Mouse (Mus musculus) MEL (cell line): ENCODE measurements at regions not wholly inside any gene's neighbourhood (a gene's known extent, or its start where the extent isn't known, plus 50 kb on each side); places are given as distances from the start of the nearest gene placed in this dataset.

Experiments
- CTCF ChIP-seq, 3 experiments: IDR thresholded peaks in 2 of 3; conservative IDR thresholded peaks in 1 of 3; 2 replicates each; pipeline ENCODE4 v1.5.1; 2011 to 2012; ENCODE audit warnings: low read length in 3 of 3, low read depth in 2 of 3, mild to moderate bottlenecking in 2 of 3, improper control_type of control experiment in 1 of 3, inconsistent platforms in 1 of 3, mixed read lengths in 1 of 3, moderate library complexity in 1 of 3; ENCODE audit not compliant: control insufficient read depth in 1 of 3, insufficient read depth in 1 of 3, poor library complexity in 1 of 3, severe bottlenecking in 1 of 3
- E2F4 ChIP-seq: IDR thresholded peaks from 2 replicates; pipeline ENCODE4 v1.6.1; 2011; ENCODE audit warnings: low read depth, low read length, improper control_type of control experiment, borderline replicate concordance
- ELF1 ChIP-seq: IDR thresholded peaks from 2 replicates; pipeline ENCODE4 v1.6.1; 2014; ENCODE audit warnings: low read depth, mild to moderate bottlenecking, inconsistent platforms, low read length, improper control_type of control experiment, moderate library complexity
- MAFK ChIP-seq: IDR thresholded peaks from 2 replicates; pipeline ENCODE4 v1.6.1; 2011; ENCODE audit warnings: low read depth, mild to moderate bottlenecking, low read length, improper control_type of control experiment, borderline replicate concordance
- MAZ ChIP-seq: IDR thresholded peaks from 2 replicates; pipeline ENCODE4 v1.6.1; 2012; ENCODE audit warnings: low read depth, mild to moderate bottlenecking, inconsistent platforms, low read length, improper control_type of control experiment
- MEF2A ChIP-seq: IDR thresholded peaks from 2 replicates; pipeline ENCODE4 v1.6.1; 2014; ENCODE audit warnings: low read depth, mild to moderate bottlenecking, inconsistent platforms, low read length, improper control_type of control experiment; ENCODE audit not compliant: poor library complexity, insufficient replicate concordance, severe bottlenecking; ENCODE audit errors: extremely low read depth
- TBP ChIP-seq: IDR thresholded peaks from 2 replicates; pipeline ENCODE4 v1.8.0; 2011; ENCODE audit warnings: low read depth, low read length, improper control_type of control experiment
- USF1 ChIP-seq: IDR thresholded peaks from 2 replicates; pipeline ENCODE4 v1.6.1; 2014; ENCODE audit warnings: low read depth, mild to moderate bottlenecking, inconsistent platforms, low read length, improper control_type of control experiment, moderate library complexity
- ZNF384 ChIP-seq: IDR thresholded peaks from 2 replicates; pipeline ENCODE4 v1.6.1; 2012; ENCODE audit warnings: low read depth, mild to moderate bottlenecking, inconsistent platforms, low read length, improper control_type of control experiment

DNA sequence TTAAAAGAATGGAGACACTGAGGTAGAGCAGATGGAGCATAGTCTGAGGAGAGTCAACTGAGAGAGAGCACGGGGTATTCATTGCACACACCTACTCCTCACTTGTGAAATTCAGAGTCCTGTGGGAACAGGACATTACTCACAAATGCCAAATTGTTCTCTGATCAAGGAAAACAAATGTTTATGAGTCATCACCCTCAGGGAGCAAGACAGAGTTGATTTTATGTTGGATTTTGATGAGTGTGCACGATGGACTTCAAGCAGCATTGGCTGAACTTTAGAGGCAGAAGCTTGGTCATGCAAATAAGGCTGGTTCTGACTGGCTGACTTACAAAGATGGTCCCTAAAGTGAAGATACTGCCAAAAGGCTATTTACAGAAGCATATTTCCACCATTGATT, 951.0 kb downstream of the Ntrk3 start:
- no peak for TF ChIP-seq CTCF (IDR thresholded peaks at IDR 0.05 in 2 of 3, conservative IDR thresholded peaks at IDR 0.05 in 1 of 3; ENCODE audit: control insufficient read depth in 1 of 3, insufficient read depth in 1 of 3, low read depth in 2 of 3, low read length in 3 of 3, poor library complexity in 1 of 3, severe bottlenecking in 1 of 3)
- TF ChIP-seq E2F4 = no peak
- TF ChIP-seq MAFK = no peak
- TF ChIP-seq USF1 = no peak
- no peak for TF ChIP-seq ELF1
- no peak for TF ChIP-seq MAZ
- TF ChIP-seq TBP = no peak
- no peak for TF ChIP-seq MEF2A
- TF ChIP-seq ZNF384 = no peak
